Mouse (Mus musculus) ES-E14 (cell line): ENCODE data around the gene Gm9999.
"Not testable (repeated sequence)": the region's sequence is repeated elsewhere in the genome, so short reads cannot be mapped to it uniquely, and the experiment has no call there.

Experiments
- CHD2 ChIP-seq: IDR thresholded peaks from 2 replicates; pipeline ENCODE4 v1.6.1; 2014; ENCODE audit warnings: mild to moderate bottlenecking, low read depth, low read length, inconsistent platforms
- HCFC1 ChIP-seq: IDR thresholded peaks from 2 replicates; pipeline ENCODE4 v1.6.1; 2012; ENCODE audit warnings: low read length, inconsistent platforms, borderline replicate concordance; ENCODE audit not compliant: insufficient read depth
- MAFK ChIP-seq: IDR thresholded peaks from 2 replicates; pipeline ENCODE4 v1.6.1; 2014; ENCODE audit warnings: mild to moderate bottlenecking, low read depth, low read length, inconsistent platforms; ENCODE audit not compliant: insufficient read depth

- not testable (repeated sequence) for TF ChIP-seq CHD2, MAFK, HCFC1
Measured at GRCm38 (mm10) chr7:47026899-47027298, 43.5 kb downstream of the Gm9999 start.
